Mouse (Mus musculus) CH12.LX (cell line): ENCODE measurements around the gene Olfr524. TPM values are rescaled to one million over a fixed set of nuclear protein-coding genes. Genes with fewer than 3 reads are reported as not detected.

Experiments
- DNase-seq: peaks from one replicate; pipeline ENCODE4 v3.0.0-alpha.2; 2013; ENCODE audit errors: extremely low read depth
- H3K27ac ChIP-seq: 2 replicates; pipeline ENCODE4 v1.5.1; 2012; ENCODE audit warnings: low read depth, mild to moderate bottlenecking, control low read depth, moderate library complexity; ENCODE audit not compliant: insufficient read depth
- H3K27me3 ChIP-seq: replicated peaks from 2 replicates; pipeline ENCODE3; 2012; ENCODE audit warnings: inconsistent platforms
- H3K36me3 ChIP-seq, 2 experiments: replicated peaks in 1 of 2; 2 replicates each; pipeline versions ENCODE3 to v1.6.1; 2012; ENCODE audit warnings: inconsistent platforms in 1 of 2, low read length in 1 of 2, mild to moderate bottlenecking in 1 of 2, mixed read lengths in 1 of 2, moderate library complexity in 1 of 2; ENCODE audit not compliant: control insufficient read depth in 1 of 2, insufficient read depth in 1 of 2
- H3K4me1 ChIP-seq, 2 experiments: 2 replicates each; pipeline ENCODE4 v1.6.1; 2012; ENCODE audit warnings: inconsistent platforms in 1 of 2, moderate library complexity in 1 of 2; ENCODE audit not compliant: insufficient read depth in 2 of 2, control insufficient read depth in 1 of 2
- H3K4me2 ChIP-seq: 2 replicates; pipeline ENCODE4 v1.6.1; 2012; ENCODE audit warnings: low read depth, mild to moderate bottlenecking, control low read depth; ENCODE audit not compliant: poor library complexity, insufficient read depth, severe bottlenecking
- H3K4me3 ChIP-seq, 3 experiments: fragments of 150-350 bp in 1 of 3; sonication (generic) in 1 of 3; replicated peaks in 1 of 3; 2 replicates each; pipeline versions ENCODE3 to v1.5.1; 2011 to 2012; ENCODE audit warnings: low read depth in 2 of 3, low read length in 2 of 3, mild to moderate bottlenecking in 2 of 3, moderate library complexity in 2 of 3, control low read depth in 1 of 3, improper control_type of control experiment in 1 of 3, inconsistent platforms in 1 of 3, mixed read lengths in 1 of 3; ENCODE audit not compliant: poor library complexity in 1 of 3
- H3K79me2 ChIP-seq: replicated peaks from 2 replicates; pipeline ENCODE4 v1.6.1; 2012; ENCODE audit warnings: mild to moderate bottlenecking, moderate library complexity; ENCODE audit not compliant: control insufficient read depth, poor library complexity, insufficient read depth, severe bottlenecking; ENCODE audit errors: extremely low read depth
- H3K9ac ChIP-seq: 2 replicates; pipeline ENCODE4 v1.6.1; 2012; ENCODE audit warnings: low read depth, mild to moderate bottlenecking, control low read depth, moderate library complexity; ENCODE audit not compliant: insufficient read depth
- H3K9me3 ChIP-seq: replicated peaks from 2 replicates; pipeline ENCODE3; 2012; ENCODE audit warnings: low read length, inconsistent platforms, mixed read lengths
- CHD2 ChIP-seq: IDR thresholded peaks from 2 replicates; pipeline ENCODE4 v1.6.1; 2011; ENCODE audit warnings: low read length, improper control_type of control experiment
- CTCF ChIP-seq, 2 experiments: IDR thresholded peaks in 1 of 2; conservative IDR thresholded peaks in 1 of 2; 2 replicates each; pipeline ENCODE4 v1.5.1; 2011 to 2012; ENCODE audit warnings: low read depth in 2 of 2, low read length in 2 of 2, improper control_type of control experiment in 1 of 2, inconsistent platforms in 1 of 2, mild to moderate bottlenecking in 1 of 2, moderate library complexity in 1 of 2
- EP300 ChIP-seq: IDR thresholded peaks from 2 replicates; pipeline ENCODE4 v1.6.1; 2011; ENCODE audit warnings: low read length, improper control_type of control experiment
- GABPA ChIP-seq: IDR thresholded peaks from 2 replicates; pipeline ENCODE4 v1.6.1; 2012; ENCODE audit warnings: low read depth, low read length, improper control_type of control experiment, inconsistent platforms; ENCODE audit not compliant: insufficient replicate concordance
- JUN ChIP-seq: IDR thresholded peaks from 2 replicates; pipeline ENCODE4 v1.6.1; 2011; ENCODE audit warnings: low read depth, mild to moderate bottlenecking, low read length, improper control_type of control experiment, moderate library complexity; ENCODE audit not compliant: insufficient read depth
- KAT2A ChIP-seq: IDR thresholded peaks from 2 replicates; pipeline ENCODE4 v1.6.1; 2012; ENCODE audit warnings: low read length, improper control_type of control experiment, inconsistent platforms; ENCODE audit not compliant: insufficient replicate concordance
- MAFK ChIP-seq: IDR thresholded peaks from 2 replicates; pipeline ENCODE4 v1.6.1; 2011; ENCODE audit warnings: low read length, improper control_type of control experiment; ENCODE audit not compliant: insufficient replicate concordance
- MAX ChIP-seq: IDR thresholded peaks from 2 replicates; pipeline ENCODE4 v1.6.1; 2011; ENCODE audit warnings: low read length, improper control_type of control experiment
- MEF2A ChIP-seq: IDR thresholded peaks from 2 replicates; pipeline ENCODE4 v1.6.1; 2014; ENCODE audit warnings: low read depth, mild to moderate bottlenecking, inconsistent platforms, low read length, improper control_type of control experiment, borderline replicate concordance
- MXI1 ChIP-seq: IDR thresholded peaks from 2 replicates; pipeline ENCODE4 v1.6.1; 2011; ENCODE audit warnings: mild to moderate bottlenecking, low read depth, low read length, improper control_type of control experiment
- MYC ChIP-seq: IDR thresholded peaks from 2 replicates; pipeline ENCODE4 v1.6.1; 2011; ENCODE audit warnings: low read depth, mild to moderate bottlenecking, improper control_type of control experiment, low read length
- NELFE ChIP-seq: IDR thresholded peaks from 2 replicates; pipeline ENCODE4 v1.6.1; 2011; ENCODE audit warnings: low read depth, low read length, improper control_type of control experiment
- POLR2A ChIP-seq: IDR thresholded peaks from 2 replicates; pipeline ENCODE4 v1.6.1; 2011; ENCODE audit warnings: low read depth, mild to moderate bottlenecking, improper control_type of control experiment, low read length
- POLR2AphosphoS2 ChIP-seq: IDR thresholded peaks from 2 replicates; pipeline ENCODE4 v1.6.1; 2011; ENCODE audit warnings: low read depth, low read length, improper control_type of control experiment
- RCOR1 ChIP-seq: conservative IDR thresholded peaks from 2 replicates; pipeline ENCODE4 v1.6.1; 2012; ENCODE audit warnings: low read depth, mild to moderate bottlenecking, inconsistent platforms, low read length, improper control_type of control experiment
- SIN3A ChIP-seq: IDR thresholded peaks from 2 replicates; pipeline ENCODE4 v1.6.1; 2012; ENCODE audit warnings: low read length, improper control_type of control experiment, inconsistent platforms
- SMC3 ChIP-seq: IDR thresholded peaks from 2 replicates; pipeline ENCODE4 v1.6.1; 2011; ENCODE audit warnings: low read depth, low read length, improper control_type of control experiment
- USF1 ChIP-seq: IDR thresholded peaks from 2 replicates; pipeline ENCODE4 v1.6.1; 2014; ENCODE audit warnings: low read depth, mild to moderate bottlenecking, inconsistent platforms, low read length, improper control_type of control experiment
- ZC3H11A ChIP-seq: IDR thresholded peaks from 2 replicates; pipeline ENCODE4 v1.6.1; 2012; ENCODE audit warnings: low read depth, mild to moderate bottlenecking, inconsistent platforms, low read length, improper control_type of control experiment
- ZKSCAN1 ChIP-seq: IDR thresholded peaks from 2 replicates; pipeline ENCODE4 v1.6.1; 2012; ENCODE audit warnings: low read depth, inconsistent platforms, low read length, improper control_type of control experiment, borderline replicate concordance
- ZNF384 ChIP-seq: IDR thresholded peaks from 2 replicates; pipeline ENCODE4 v1.6.1; 2012; ENCODE audit warnings: low read depth, low read length, improper control_type of control experiment, inconsistent platforms
- dilution Hi-C: fragments of 300-500 bp; cut with MboI; formaldehyde crosslinking; loops from 2 replicates; pipeline ENCODE4 v1.14.3; 2020; ENCODE audit warnings: low sequenced_read_pairs; ENCODE audit not compliant: extremely low pct_unique_long_range_greater_than_20kb, extremely low pct_ligation_motif_present
- in situ Hi-C: fragments of 300-500 bp; cut with MboI; formaldehyde crosslinking; loops from 3 replicates; pipeline ENCODE4 v1.14.3; 2019; ENCODE audit warnings: low sequenced_read_pairs, low pct_ligation_motif_present, low pct_unique_long_range_greater_than_20kb, mixed read lengths
- polyA plus RNA-seq: library from polyadenylated mRNA; unstranded; fragments of >175 nt; gene quantifications from 2 replicates; pipeline ENCODE4 v1.2.1, GENCODE M21; 2012; ENCODE audit warnings: low read depth; ENCODE audit not compliant: insufficient read length
- total RNA-seq, 2 experiments: library from RNA; depleted of rRNA; stranded (reverse); fragments of 300-350 nt in 1 of 2; fragments of >200 nt in 1 of 2; gene quantifications; 2 replicates each; pipeline ENCODE4 v1.2.3; 2012 to 2014

Gene Olfr524
- total and polyA plus RNA-seq, 3 experiments, result not detected

DNA sequence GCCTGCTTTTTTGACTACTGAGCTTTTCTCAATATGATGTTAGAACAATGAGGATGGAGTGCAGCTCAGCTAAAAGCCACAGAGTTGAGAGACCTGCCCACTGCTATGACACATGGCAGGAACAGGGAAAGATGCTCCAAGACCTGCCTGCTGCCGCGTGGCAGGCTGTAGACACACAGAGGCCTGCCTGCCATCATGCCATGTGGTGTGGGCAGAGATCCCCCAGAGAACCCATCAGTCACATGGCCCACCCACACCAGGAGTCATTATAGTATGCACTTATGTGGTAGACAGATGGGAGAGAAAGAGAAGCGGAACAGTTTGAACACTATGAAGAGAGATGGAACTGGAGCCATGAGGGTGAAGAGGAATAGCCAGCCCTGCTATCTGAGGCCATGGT, 27.9 kb upstream of the Olfr524 start:
- TF ChIP-seq MAX (no peak), POLR2AphosphoS2 (no peak), POLR2A (no peak), ZC3H11A (no peak), EP300 (no peak), MYC (no peak), CTCF (conservative IDR thresholded peaks at IDR 0.05 in 1 of 2, IDR thresholded peaks at IDR 0.05 in 1 of 2; ENCODE audit: low read depth in 2 of 2, low read length in 2 of 2) (no peak), JUN (no peak), CHD2 (no peak), MXI1 (no peak), SIN3A (no peak), NELFE (no peak), MAFK (no peak), ZKSCAN1 (no peak), SMC3 (no peak), GABPA (no peak), USF1 (no peak), ZNF384 (no peak), KAT2A (no peak)
- Histone ChIP-seq H3K4me3 (no peak overlapping the region), H3K4me1 (no peaks in the 10 kb centered on the region), H3K79me2 (no peaks in the 10 kb centered on the region), H3K9ac (no peak overlapping the region), H3K4me2 (no peak overlapping the region), H3K36me3 (no peaks in the 10 kb centered on the region), H3K27me3 (peaks cover 39% of the 10 kb centered on the region), H3K9me3 (no peaks in the 10 kb centered on the region), H3K27ac (no peak overlapping the region)
- in situ Hi-C loops, result no loop called here
- dilution Hi-C loops, result no loop called here
- DNase-seq, result no peak

- H3K4me2 ChIP-seq, result no peak overlapping the region
- H3K27ac ChIP-seq, result no peak overlapping the region
- peaks cover 61% of the 10 kb centered on the region for H3K27me3 ChIP-seq
- no peak overlapping the region for H3K9ac ChIP-seq
- no peaks in the 10 kb centered on the region for H3K9me3 ChIP-seq
- H3K36me3 ChIP-seq, result no peaks in the 10 kb centered on the region
- no peaks in the 10 kb centered on the region for H3K4me1 ChIP-seq
- in situ Hi-C loops, result no loop called here
- no peak for DNase-seq
- dilution Hi-C loops, result no loop called here
- no peak for TF ChIP-seq MEF2A
- no peak for TF ChIP-seq MAX
- TF ChIP-seq RCOR1, result no peak
- no peak for TF ChIP-seq POLR2AphosphoS2
- H3K4me3 ChIP-seq, result no peak overlapping the region
- no peaks in the 10 kb centered on the region for H3K79me2 ChIP-seq
These were observed 25.3 kb upstream of the Olfr524 start for GRCm38 (mm10) chr7:140231026-140231425.
